Mouse (Mus musculus) bone marrow, adult 2 months (tissue): Measurements from ENCODE around the gene Rgs1. TPM values are rescaled to one million over a fixed set of nuclear protein-coding genes. Genes with fewer than 3 reads are reported as not detected.

Experiments
- H3K27ac ChIP-seq: fragments of 200-500 bp; 2 replicates; pipeline ENCODE4 v1.5.1; 2012; ENCODE audit warnings: low read depth, mild to moderate bottlenecking, control low read depth, inconsistent platforms, low read length; ENCODE audit not compliant: control insufficient read depth, poor library complexity, insufficient read depth
- H3K4me1 ChIP-seq: fragments of 200-500 bp; 2 replicates; pipeline ENCODE4 v1.6.1; 2011; ENCODE audit warnings: low read length; ENCODE audit not compliant: control insufficient read depth, insufficient read depth
- H3K4me3 ChIP-seq: fragments of 200-500 bp; replicated peaks from 2 replicates; pipeline ENCODE3; 2011; ENCODE audit warnings: mild to moderate bottlenecking, low read depth, low read length, control low read depth; ENCODE audit not compliant: control insufficient read depth
- CTCF ChIP-seq: fragments of 200-500 bp; IDR thresholded peaks from 2 replicates; pipeline ENCODE4 v1.5.1; 2011; ENCODE audit warnings: low read length, control low read depth; ENCODE audit not compliant: control insufficient read depth, insufficient read depth
- POLR2A ChIP-seq: fragments of 200-500 bp; IDR thresholded peaks from 2 replicates; pipeline ENCODE4 v1.6.1; 2011; ENCODE audit warnings: low read depth, mild to moderate bottlenecking, control low read depth, low read length, borderline replicate concordance; ENCODE audit not compliant: control insufficient read depth
- WGBS: fragments of 180-500 bp; shearing (Covaris S2); methylation state at CpG from one replicate; pipeline ENCODE4 v1.1.7; 2018; 5-methylcytosine and 5-hydroxymethylcytosine counted together
- polyA plus RNA-seq: library from polyadenylated mRNA; stranded (reverse); fragments of >200 nt; gene quantifications from 2 replicates; pipeline ENCODE4 v1.2.4, GENCODE M21; 2011; ENCODE audit warnings: low replicate concordance; ENCODE audit not compliant: missing spikeins, insufficient read depth, insufficient read length

Rgs1 gene
- polyA plus RNA-seq, 1 experiment, result 1.1 TPM

- TF ChIP-seq POLR2A (no peak), CTCF (no peak)
- Histone ChIP-seq H3K4me3 (no peak overlapping the region), H3K4me1 (no peaks in the 10 kb centered on the region), H3K27ac (no peak overlapping the region)
- 15% methylated on average over 3 of the region's 3 CpGs for WGBS
Observed at GRCm38 (mm10) chr1:144258779-144259178, 9.7 kb upstream of the Rgs1 start.

DNA sequence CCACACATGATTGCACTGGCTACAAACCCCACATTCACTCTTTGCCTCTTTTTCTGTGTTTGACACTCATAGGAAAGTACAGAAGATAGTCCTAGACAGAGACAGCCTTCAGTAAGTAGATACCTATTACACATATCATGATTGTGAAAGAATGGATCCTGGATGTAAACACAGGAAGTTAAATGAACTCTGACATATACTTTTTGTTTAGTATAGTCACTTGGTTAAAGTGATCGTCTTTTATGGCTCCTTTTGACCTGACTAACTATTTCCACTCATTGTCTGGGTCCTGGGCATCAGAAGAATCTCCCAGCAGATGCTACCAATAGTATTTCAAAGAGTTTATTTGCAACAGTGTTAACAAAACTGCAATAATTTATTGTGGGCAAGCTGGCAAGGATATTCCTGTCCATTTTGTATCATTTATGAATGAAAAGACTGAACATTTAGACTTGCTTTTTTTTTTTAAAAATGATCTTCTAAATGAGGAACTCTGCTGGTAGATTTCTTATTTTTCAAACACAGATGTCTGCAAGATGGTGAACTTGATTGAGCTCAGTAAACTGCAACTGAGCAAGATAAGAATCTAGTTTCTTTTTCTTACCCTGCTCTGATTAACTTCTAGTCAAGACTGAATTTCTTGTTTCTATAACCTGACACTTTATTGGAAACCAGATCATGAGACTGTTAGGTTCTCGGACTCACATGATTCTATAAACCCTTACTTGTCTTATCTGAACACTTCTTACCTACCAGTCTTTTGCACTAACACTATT lies 7.7 kb upstream of the Rgs1 start:
- Histone ChIP-seq H3K4me1 (no peaks in the 10 kb centered on the region), H3K4me3 (no peak overlapping the region), H3K27ac (no peak overlapping the region)
- TF ChIP-seq POLR2A (no peak), CTCF (no peak)
- 36% methylated on average over 2 of the region's 2 CpGs for WGBS

- no peak for TF ChIP-seq POLR2A
- TF ChIP-seq CTCF, result no peak
- Histone ChIP-seq H3K27ac (no peak overlapping the region), H3K4me1 (no peaks in the 10 kb centered on the region), H3K4me3 (no peak overlapping the region)
- 61% methylated on average over 3 of the region's 3 CpGs for WGBS
Observed at GRCm38 (mm10) chr1:144248206-144248605, 836 bp downstream of the Rgs1 start.

- TF ChIP-seq POLR2A (no peak), CTCF (no peak)
- WGBS, result 59% methylated on average over 1 of the region's 1 CpGs
- no peak overlapping the region for H3K4me3 ChIP-seq
- H3K27ac ChIP-seq, result no peak overlapping the region
- no peaks in the 10 kb centered on the region for H3K4me1 ChIP-seq
Observed at GRCm38 (mm10) chr1:144247382-144247781, 1.7 kb downstream of the Rgs1 start.

GRCm38 (mm10) chr1:144243511-144243910 lies 5.5 kb downstream of the Rgs1 start:
- H3K4me3 ChIP-seq, result no peak overlapping the region
- WGBS, result 13% methylated on average over 1 of the region's 1 CpGs
- no peak overlapping the region for H3K27ac ChIP-seq

GRCm38 (mm10) chr1:144239195-144239594 lies 9.8 kb downstream of the Rgs1 start:
- no peak overlapping the region for H3K27ac ChIP-seq
- no peak for TF ChIP-seq POLR2A
- TF ChIP-seq CTCF, result no peak
- WGBS, result 66% methylated on average over 2 of the region's 2 CpGs
- H3K4me1 ChIP-seq, result no peaks in the 10 kb centered on the region
- H3K4me3 ChIP-seq, result no peak overlapping the region

More at GRCm38 (mm10) chr1:144243511-144243910, 5.5 kb downstream of the Rgs1 start:
- no peak for TF ChIP-seq CTCF
- TF ChIP-seq POLR2A, result no peak
- no peaks in the 10 kb centered on the region for H3K4me1 ChIP-seq

DNA sequence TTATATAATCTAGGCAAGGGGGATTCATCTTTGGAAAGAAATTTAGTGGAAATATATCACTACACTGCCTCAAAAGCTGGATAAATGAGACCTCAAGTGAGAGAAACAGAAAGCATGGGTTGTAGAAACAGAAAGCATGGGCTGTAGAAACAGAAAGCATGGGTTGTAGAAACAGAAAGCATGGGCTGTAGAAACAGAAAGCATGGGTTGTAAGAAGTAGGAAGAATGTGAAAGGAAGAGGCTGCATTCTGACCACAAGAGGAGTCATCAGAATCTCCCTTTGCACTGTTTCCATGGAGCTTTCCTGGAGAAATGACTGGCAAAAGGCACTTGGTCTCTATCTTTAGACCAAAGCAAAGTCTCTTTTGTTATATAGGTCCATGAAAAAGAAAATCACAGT lies 33.8 kb downstream of the Rgs1 start:
- no peak overlapping the region for H3K27ac ChIP-seq
- H3K4me3 ChIP-seq, result no peak overlapping the region
- no peaks in the 10 kb centered on the region for H3K4me1 ChIP-seq
- TF ChIP-seq POLR2A, result no peak
- TF ChIP-seq CTCF, result no peak

DNA sequence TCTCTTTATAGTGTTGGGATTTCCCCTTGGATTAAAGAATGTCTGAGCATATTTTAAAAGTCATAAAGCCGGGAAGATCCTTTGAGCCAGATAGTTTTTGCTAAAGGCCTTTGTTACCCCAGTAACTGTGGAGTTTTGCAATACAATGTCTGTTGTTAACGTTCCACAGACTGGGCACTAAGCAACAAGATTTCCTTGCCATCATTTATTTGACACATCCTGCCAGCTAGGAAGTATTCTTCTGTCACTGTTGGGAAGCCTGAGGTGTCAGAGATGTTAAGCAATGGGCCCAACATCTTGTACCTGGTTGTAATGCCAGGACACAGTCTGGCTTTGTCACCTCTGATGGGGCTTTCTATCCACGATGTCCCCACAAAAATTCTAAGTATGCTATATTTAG lies 38.1 kb downstream of the Rgs1 start:
- Histone ChIP-seq H3K4me1 (no peaks in the 10 kb centered on the region), H3K27ac (no peak overlapping the region), H3K4me3 (no peak overlapping the region)
- TF ChIP-seq POLR2A (no peak), CTCF (no peak)
- WGBS, result 57% methylated on average over 3 of the region's 3 CpGs

- 67% methylated on average over 7 of the region's 7 CpGs for WGBS
- no peaks in the 10 kb centered on the region; the same call in 1 of the 2 replicates for H3K4me1 ChIP-seq
- TF ChIP-seq CTCF (no peak), POLR2A (no peak)
- H3K4me3 ChIP-seq, result no peak overlapping the region
- H3K27ac ChIP-seq, result no peak overlapping the region
Observed at GRCm38 (mm10) chr1:144206281-144207061, 42.6 kb downstream of the Rgs1 start.
